Mouse (Mus musculus) testis, adult 2 months (tissue): Measurements from ENCODE around the gene Gm17720. TPM values are rescaled to one million over a fixed set of nuclear protein-coding genes. Genes with fewer than 3 reads are reported as not detected.

Source experiments
- H3K27ac ChIP-seq: fragments of 200-500 bp; 2 replicates; pipeline ENCODE4 v1.5.1; 2012; ENCODE audit warnings: low read depth, low read length; ENCODE audit not compliant: control insufficient read depth, insufficient read depth
- H3K27me3 ChIP-seq: fragments of 200-500 bp; 2 replicates; pipeline ENCODE4 v1.6.1; 2012; ENCODE audit warnings: mild to moderate bottlenecking, low read length, moderate library complexity; ENCODE audit not compliant: control insufficient read depth, insufficient read depth
- H3K36me3 ChIP-seq: fragments of 200-500 bp; 2 replicates; pipeline ENCODE4 v1.6.1; 2012; ENCODE audit warnings: mild to moderate bottlenecking, low read length; ENCODE audit not compliant: control insufficient read depth, insufficient read depth
- H3K4me1 ChIP-seq: fragments of 200-500 bp; 2 replicates; pipeline ENCODE4 v1.6.1; 2012; ENCODE audit warnings: low read length; ENCODE audit not compliant: control insufficient read depth, insufficient read depth
- H3K4me3 ChIP-seq: fragments of 200-500 bp; 2 replicates; pipeline ENCODE4 v1.5.1; 2012; ENCODE audit warnings: low read depth, mild to moderate bottlenecking, low read length, moderate library complexity, mixed read lengths; ENCODE audit not compliant: control insufficient read depth
- CTCF ChIP-seq: fragments of 200-500 bp; IDR thresholded peaks from 2 replicates; pipeline ENCODE4 v1.5.1; 2012; ENCODE audit warnings: low read depth, mild to moderate bottlenecking, inconsistent platforms, low read length, moderate library complexity; ENCODE audit not compliant: control insufficient read depth, insufficient read depth, insufficient replicate concordance
- POLR2A ChIP-seq: fragments of 200-500 bp; IDR thresholded peaks from 2 replicates; pipeline ENCODE4 v1.6.1; 2012; ENCODE audit warnings: low read depth, mild to moderate bottlenecking, inconsistent platforms, low read length, moderate library complexity; ENCODE audit not compliant: control insufficient read depth
- polyA plus RNA-seq: library from polyadenylated mRNA; depleted of rRNA; stranded (reverse); fragments of >200 nt; gene quantifications from 2 replicates; pipeline ENCODE4 v1.2.3, GENCODE M21; 2012

The Gm17720 gene
- polyA plus RNA-seq, 1 experiment = not detected

GRCm38 (mm10) chr8:110069706-110070105 lies 32.8 kb downstream of the Gm17720 start:
- Histone ChIP-seq H3K4me1 (peaks cover 3% of the 10 kb centered on the region), H3K4me3 (no peak overlapping the region), H3K36me3 (no peaks in the 10 kb centered on the region), H3K27me3 (no peaks in the 10 kb centered on the region), H3K27ac (no peak overlapping the region)
- no peak for TF ChIP-seq CTCF
- TF ChIP-seq POLR2A = no peak

DNA sequence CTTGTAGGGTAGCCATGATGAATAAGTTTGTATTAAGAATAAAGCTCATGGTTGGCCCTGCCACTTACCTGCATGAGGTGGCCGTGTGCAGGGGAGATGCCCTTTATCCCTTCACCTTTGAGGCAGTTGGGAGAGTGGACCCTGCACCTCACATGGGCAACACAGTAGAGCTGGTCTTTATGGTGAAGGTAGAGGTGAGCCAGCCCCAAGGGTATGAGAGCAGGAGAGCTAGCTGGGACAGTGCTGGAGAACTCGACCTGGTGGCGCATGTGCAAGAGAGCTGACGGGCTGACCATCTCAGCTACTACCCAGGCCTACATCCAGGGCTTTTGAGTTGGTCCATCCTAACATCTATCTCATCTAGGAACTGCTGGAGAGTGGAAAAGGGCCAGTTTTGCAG lies 36.9 kb downstream of the Gm17720 start:
- TF ChIP-seq POLR2A (no peak), CTCF (no peak)

DNA sequence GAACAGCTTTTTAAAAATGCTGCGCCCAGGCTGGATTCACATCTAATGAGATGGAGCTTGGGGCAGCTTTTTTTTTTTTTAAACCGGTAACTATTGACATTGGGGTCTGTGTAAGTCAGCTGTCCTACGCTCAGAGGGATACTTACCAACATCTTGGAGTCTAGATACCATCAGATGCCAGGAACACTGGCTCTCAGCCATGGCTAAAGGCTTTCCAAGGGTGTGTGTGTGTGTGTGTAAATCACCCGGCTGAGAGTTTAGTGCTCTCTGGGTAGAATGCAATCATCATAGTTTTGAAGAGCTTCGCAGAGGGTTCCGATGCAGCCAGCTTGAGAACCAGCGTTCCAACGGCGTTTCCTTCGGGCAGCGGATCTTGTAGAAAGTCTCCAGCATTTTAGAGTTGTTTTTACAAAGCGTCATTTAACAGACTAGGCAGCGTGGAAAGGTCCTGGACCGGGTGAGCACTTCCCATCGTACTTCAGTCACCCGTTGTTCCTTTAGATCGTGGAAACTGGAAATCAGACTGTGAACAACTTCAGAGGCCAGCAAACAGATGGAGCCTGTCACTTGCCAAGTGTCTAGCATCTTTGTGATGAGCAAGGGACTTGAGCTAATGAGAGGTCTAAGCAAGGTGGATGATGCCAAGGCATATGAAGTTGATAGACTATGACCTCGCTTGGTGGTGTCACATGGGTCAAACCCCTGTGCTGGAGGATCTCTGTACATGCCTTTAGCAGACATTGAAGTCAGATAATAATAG lies 37.8 kb downstream of the Gm17720 start:
- Histone ChIP-seq H3K4me1 (no peaks in the 10 kb centered on the region; the same call in none of the 2 replicates), H3K27ac (no peak overlapping the region), H3K27me3 (no peaks in the 10 kb centered on the region), H3K36me3 (no peaks in the 10 kb centered on the region), H3K4me3 (no peak overlapping the region)
- TF ChIP-seq POLR2A (no peak), CTCF (no peak)

More for the DNA sequence above, 36.9 kb downstream of the Gm17720 start:
- H3K4me1 ChIP-seq = no peaks in the 10 kb centered on the region; the same call in none of the 2 replicates
- no peaks in the 10 kb centered on the region for H3K27me3 ChIP-seq
- no peak overlapping the region for H3K4me3 ChIP-seq
- H3K27ac ChIP-seq = no peak overlapping the region
- no peaks in the 10 kb centered on the region for H3K36me3 ChIP-seq

GRCm38 (mm10) chr8:110064161-110064560 lies 38.4 kb downstream of the Gm17720 start:
- Histone ChIP-seq H3K27ac (no peak overlapping the region), H3K36me3 (no peaks in the 10 kb centered on the region), H3K27me3 (no peaks in the 10 kb centered on the region), H3K4me3 (no peak overlapping the region), H3K4me1 (no peaks in the 10 kb centered on the region; the same call in none of the 2 replicates)
- TF ChIP-seq CTCF = no peak
- TF ChIP-seq POLR2A = no peak

- TF ChIP-seq CTCF (no peak), POLR2A (no peak)
Measured at GRCm38 (mm10) chr8:110058207-110058606, 44.3 kb downstream of the Gm17720 start.

DNA sequence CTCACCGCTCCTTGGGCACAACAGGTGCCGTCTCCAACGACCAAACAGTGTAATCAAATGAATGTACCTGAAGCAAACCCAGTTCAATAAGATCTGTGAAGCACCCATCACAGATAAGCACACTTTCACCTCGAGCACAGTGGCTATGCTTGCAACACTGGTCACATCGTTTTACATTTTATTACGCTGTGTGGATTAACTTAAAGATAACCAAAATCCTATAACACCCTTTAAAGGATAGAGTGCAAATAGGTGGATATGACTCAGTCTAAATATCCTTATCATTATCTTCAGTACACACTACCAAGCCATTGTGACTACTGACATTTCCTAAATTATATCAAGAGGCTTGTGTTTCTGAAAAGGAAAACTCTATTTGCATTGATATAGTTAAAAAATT lies 51.3 kb downstream of the Gm17720 start:
- Histone ChIP-seq H3K27ac (no peak overlapping the region), H3K36me3 (no peaks in the 10 kb centered on the region), H3K27me3 (no peaks in the 10 kb centered on the region), H3K4me3 (no peak overlapping the region), H3K4me1 (peaks cover 2% of the 10 kb centered on the region; the same call in 1 of the 2 replicates)
- TF ChIP-seq POLR2A = no peak

More at GRCm38 (mm10) chr8:110058207-110058606, 44.3 kb downstream of the Gm17720 start:
- H3K4me1 ChIP-seq = no peaks in the 10 kb centered on the region
- H3K27me3 ChIP-seq = no peaks in the 10 kb centered on the region
- H3K36me3 ChIP-seq = no peaks in the 10 kb centered on the region
- H3K4me3 ChIP-seq = no peak overlapping the region
- no peak overlapping the region for H3K27ac ChIP-seq

- Histone ChIP-seq H3K27me3 (no peaks in the 10 kb centered on the region), H3K4me1 (no peaks in the 10 kb centered on the region), H3K27ac (no peak overlapping the region), H3K36me3 (no peaks in the 10 kb centered on the region), H3K4me3 (no peak overlapping the region)
- TF ChIP-seq CTCF = no peak
- no peak for TF ChIP-seq POLR2A
Measured at GRCm38 (mm10) chr8:110040509-110040908, 62.0 kb downstream of the Gm17720 start.

- no peak for TF ChIP-seq POLR2A
- no peak for TF ChIP-seq CTCF
- no peaks in the 10 kb centered on the region for H3K27me3 ChIP-seq
- no peak within 1 kb of the TSS for H3K4me3 ChIP-seq
Measured at GRCm38 (mm10) chr8:110039659-110040058, 62.9 kb downstream of the Gm17720 start, which contains the start of gene Chst4. TSS of gene Chst4 (minus strand) at chr8:110039740.

More at GRCm38 (mm10) chr8:110039659-110040058, 62.9 kb downstream of the Gm17720 start, which contains the start of gene Chst4:
- Histone ChIP-seq H3K36me3 (no peaks in the 10 kb centered on the region), H3K27ac (no peak within 1 kb of the TSS), H3K4me1 (no peaks in the 10 kb centered on the region)
